In the genomic region with DNA sequence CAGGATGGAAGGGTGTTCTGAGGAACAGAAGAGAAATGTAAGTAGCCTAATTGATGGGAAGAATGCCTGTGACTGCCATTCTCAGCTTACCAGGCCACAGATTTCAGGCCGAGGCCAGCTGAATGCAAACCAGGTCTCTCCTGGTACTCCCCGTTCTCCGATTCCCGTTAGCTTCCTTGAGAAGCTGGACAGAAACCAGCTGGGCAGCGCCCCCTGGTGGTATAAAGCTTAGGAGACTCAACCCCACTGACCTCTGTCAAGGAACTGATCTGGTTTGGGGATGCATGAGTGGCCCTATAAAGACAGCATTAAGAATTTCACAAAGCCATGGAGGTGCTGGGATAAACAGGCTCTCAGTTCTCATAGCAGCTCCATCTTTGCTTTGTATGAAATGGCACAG, we compare ENCODE assay signal across 9 mouse cellular contexts. TPM values are rescaled to one million over a fixed set of nuclear protein-coding genes. Genes with fewer than 3 reads are reported as not detected.
DNase-seq lines count a peak whose midpoint lies in the region; ATAC-seq and TF ChIP-seq lines count a peak whose summit lies in the region.
"Had no signal": no experiment of that assay in that cellular context is flagged by ENCODE, and none has a peak within 500 bp of the region (broad histone marks: within the 10 kb centered on the region; RNA-seq: fewer than 3 reads in every experiment).

No protein-coding gene starts in this region.

- H3K27ac ChIP-seq in layer of hippocampus, adult 2 months: no peak overlapping the region
- H3K27ac ChIP-seq: heart, embryonic 15.5 days had no signal

- TF ChIP-seq CTCF in layer of hippocampus, adult 2 months (conservative IDR thresholded peaks at IDR 0.05): peak; percentile 98

- peak; percentile 37; the same call in 1 of the 2 replicates for ATAC-seq in common myeloid progenitor, adult 5-6 weeks (replicated peaks; ENCODE audit: low read depth, poor library complexity, severe bottlenecking)

- DNase-seq in CD4-positive, CD25-positive, alpha-beta regulatory T cell, adult 2 months (ENCODE audit: low read depth, low spot score): peak; percentile 83
- peak; percentile 95 for DNase-seq in adipocyte (ENCODE audit: low spot score)
- DNase-seq in gastrocnemius, postnatal 4 days (ENCODE audit: low spot score in 2 of 2): peak; percentile 83 to 89
- peak; percentile 67 to 86 for DNase-seq in layer of hippocampus, adult 2 months (ENCODE audit: low spot score in 2 of 2)
- peak; percentile 92 for DNase-seq in lung, postnatal 10 days
- DNase-seq in right cerebral cortex, postnatal 10 days (ENCODE audit: low spot score in 2 of 2): peak; percentile 78 to 84
- peak; percentile 92 for DNase-seq in urinary bladder, postnatal 14 days (ENCODE audit: low spot score)

- H3K4me3 ChIP-seq in layer of hippocampus, adult 2 months: no peak overlapping the region
- H3K4me3 ChIP-seq: heart, embryonic 15.5 days had no signal

RNA-seq across cellular contexts. Expression of a gene that starts 1.7 kb away (rescaled TPM):
- 0.39 and 0.82 TPM in 2 replicates for total RNA-seq in common myeloid progenitor, adult 5-6 weeks (2017)
- 10 to 100 TPM in 1 of 2 experiments, 1 to 10 TPM in 1; 8.8 to 10.7 TPM for total RNA-seq in gastrocnemius, postnatal 4 days (2021)
- 1 to 10 TPM; 2.1 to 3.1 TPM for total RNA-seq in layer of hippocampus, adult 2 months (2021)
